Mouse (Mus musculus) bone marrow macrophage, adult 2 months (primary cell): ENCODE measurements at regions not wholly inside any gene's neighbourhood (a gene's known extent, or its start where the extent isn't known, plus 50 kb on each side); places are given as distances from the start of the nearest gene placed in this dataset.

ENCODE experiments used
- CTCF ChIP-seq: IDR thresholded peaks from 2 replicates; pipeline ENCODE4 v1.5.1; 2012; ENCODE audit warnings: low read depth, mild to moderate bottlenecking, low read length, moderate library complexity
- POLR2A ChIP-seq: IDR thresholded peaks from 2 replicates; pipeline ENCODE4 v1.6.1; 2012; ENCODE audit warnings: mild to moderate bottlenecking, low read depth, low read length, borderline replicate concordance

DNA sequence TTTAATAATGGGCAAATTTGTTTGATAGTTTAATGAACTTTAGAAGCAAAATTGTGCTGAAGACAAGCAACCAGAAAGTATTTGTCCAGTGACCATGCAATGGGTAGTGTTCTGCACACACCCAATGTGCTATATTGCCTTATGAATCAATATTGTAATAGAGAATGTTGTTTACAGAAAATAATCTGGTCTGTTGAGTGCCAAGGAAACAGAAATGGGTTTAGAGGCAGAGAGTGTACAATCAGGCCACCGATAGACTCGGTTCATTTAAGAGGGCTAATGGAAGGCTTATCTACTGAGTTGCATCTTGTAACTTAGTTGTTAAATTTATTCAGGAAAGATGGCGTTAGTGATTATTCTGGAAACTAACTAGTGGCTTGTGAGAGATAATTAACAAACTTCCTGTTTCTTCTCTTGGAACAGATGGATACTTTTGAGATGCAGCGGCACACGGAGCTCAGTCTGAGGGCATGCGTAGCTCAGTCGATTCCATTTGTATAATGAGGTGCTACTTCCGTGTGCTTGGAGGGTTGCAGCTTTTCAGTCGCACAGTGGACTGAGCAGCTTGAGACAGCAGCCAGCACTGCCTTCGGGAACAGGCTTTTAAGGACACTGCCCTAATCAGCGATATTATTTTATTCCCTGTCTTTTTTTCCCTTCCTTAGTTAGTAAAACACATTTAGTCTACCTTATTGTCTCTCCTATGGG, 171.6 kb upstream of the Pkn2 start:
- TF ChIP-seq CTCF (no peak), POLR2A (no peak)
